Mouse (Mus musculus) T-helper 17 cell (primary cell): ENCODE data around the gene Extl2.

ENCODE experiments used
- in situ Hi-C, 2 experiments: fragments of 300-600 bp; cut with MboI, MseI; formaldehyde crosslinking; loops; 1 replicate in 1 of 2; 2 replicates in 1 of 2; pipeline ENCODE4 v1.15.1; 2025; ENCODE audit warnings: high pct_unique_total_duplicates in 2 of 2

Extl2 gene

GRCm38 (mm10) chr3:116006978-116007940 is at the start of gene Extl2, which contains the start of gene Slc30a7:
Extl2 (plus strand) TSS chr3:116007462.
Slc30a7 (minus strand) TSS chr3:116007406.
- in situ Hi-C loops, result no loop called here

GRCm38 (mm10) chr3:115961311-115962027 is 45.8 kb upstream of the Extl2 start:
- in situ Hi-C loops, result no loop called here

- in situ Hi-C loops, result no loop called here
Measured at GRCm38 (mm10) chr3:115962028-115962415, 45.2 kb upstream of the Extl2 start.

GRCm38 (mm10) chr3:115963597-115963996 is 43.7 kb upstream of the Extl2 start:
- in situ Hi-C loops, result no loop called here

- in situ Hi-C loops, result no loop called here
Measured at GRCm38 (mm10) chr3:115964071-115964470, 43.2 kb upstream of the Extl2 start.

- in situ Hi-C loops, result no loop called here
Measured at GRCm38 (mm10) chr3:115968745-115969530, 38.3 kb upstream of the Extl2 start.

- in situ Hi-C loops, result loop anchor here (5.0 to 10.0 kb wide), 2 partner anchors 306 to 309 kb away; no protein-coding TSS in a partner anchor
Measured at GRCm38 (mm10) chr3:115971045-115971785, 36.0 kb upstream of the Extl2 start.

GRCm38 (mm10) chr3:115971891-115972646 is 35.2 kb upstream of the Extl2 start:
- in situ Hi-C loops, result loop anchor here (5.0 to 10.0 kb wide), 2 partner anchors 307 to 310 kb away; no protein-coding TSS in a partner anchor

- in situ Hi-C loops, result loop anchor here (5.0 to 10.0 kb wide), 2 partner anchors 309 to 312 kb away; no protein-coding TSS in a partner anchor
Measured at GRCm38 (mm10) chr3:115974228-115974627, 33.0 kb upstream of the Extl2 start.

- in situ Hi-C loops, result loop anchor here (5.0 to 10.0 kb wide), 2 partner anchors 310 to 313 kb away; no protein-coding TSS in a partner anchor
Measured at GRCm38 (mm10) chr3:115974995-115975394, 32.3 kb upstream of the Extl2 start.

- in situ Hi-C loops, result loop anchor here in 1 of 2 experiments (10.0 kb wide), 1 partner anchor 314 kb away; no protein-coding TSS in a partner anchor
Measured at GRCm38 (mm10) chr3:115979000-115979399, 28.3 kb upstream of the Extl2 start.

GRCm38 (mm10) chr3:115983217-115983616 is 24.0 kb upstream of the Extl2 start:
- in situ Hi-C loops, result loop anchor here in 1 of 2 experiments (5.0 kb wide), 1 partner anchor 51 kb away; no protein-coding TSS in a partner anchor

GRCm38 (mm10) chr3:115984653-115985052 is 22.6 kb upstream of the Extl2 start:
- in situ Hi-C loops, result loop anchor here in 1 of 2 experiments (5.0 kb wide), 1 partner anchor 52 kb away; no protein-coding TSS in a partner anchor

- in situ Hi-C loops, result no loop called here
Measured at GRCm38 (mm10) chr3:115985183-115985892, 21.9 kb upstream of the Extl2 start.

- in situ Hi-C loops, result no loop called here
Measured at GRCm38 (mm10) chr3:115992103-115992502, 15.2 kb upstream of the Extl2 start.

- in situ Hi-C loops, result no loop called here
Measured at GRCm38 (mm10) chr3:115992588-115992987, 14.7 kb upstream of the Extl2 start.

- in situ Hi-C loops, result no loop called here
Measured at GRCm38 (mm10) chr3:115993025-115993424, 14.2 kb upstream of the Extl2 start.

- in situ Hi-C loops, result no loop called here
Measured at GRCm38 (mm10) chr3:115996929-115997328, 10.3 kb upstream of the Extl2 start.
